Mouse (Mus musculus): ENCODE measurements at regions not wholly inside any gene's neighbourhood (a gene's known extent, or its start where the extent isn't known, plus 50 kb on each side); places are given as distances from the start of the nearest gene placed in this dataset.

DNA sequence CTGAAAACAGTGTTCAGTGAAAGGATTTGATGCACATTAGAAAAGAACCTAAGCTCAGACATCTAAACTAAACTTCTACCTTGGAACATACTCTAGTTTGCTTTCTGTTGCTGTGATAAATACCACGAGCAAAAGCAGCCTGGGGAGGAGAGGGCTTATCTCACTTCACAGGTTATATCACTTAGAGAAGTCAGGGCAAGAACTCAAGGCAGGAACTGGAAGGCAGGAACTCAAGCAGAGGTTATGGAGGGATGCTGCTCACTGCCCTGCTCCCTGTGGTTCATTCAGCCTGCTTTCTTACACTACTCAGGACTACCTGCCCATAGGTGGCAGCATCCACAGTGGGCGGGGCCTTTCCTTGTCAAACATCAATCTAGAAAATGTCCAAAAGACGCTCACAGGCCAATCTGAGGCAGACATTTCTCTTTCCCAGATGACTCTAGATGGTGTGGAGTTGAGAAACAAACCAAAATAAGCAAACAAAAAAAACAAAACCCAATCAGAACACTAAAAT, 101.5 kb downstream of the Hes1 start:
- no peak overlapping the region for H3K4me3 ChIP-seq
- no peak for ATAC-seq (ENCODE audit: insufficient number of reproducible peaks, low FRiP score, low TSS enrichment, low read depth)
- peaks cover 9% of the 10 kb centered on the region for H3K4me1 ChIP-seq
- no peaks in the 10 kb centered on the region for H3K36me3 ChIP-seq
- H3K27ac ChIP-seq: no peak overlapping the region
- H3K9ac ChIP-seq: no peak overlapping the region
- H3K27me3 ChIP-seq: no peaks in the 10 kb centered on the region
- H3K9me3 ChIP-seq: no peaks in the 10 kb centered on the region
- 75% methylated on average over 3 of the region's 3 CpGs for WGBS
- no peak overlapping the region for H3K4me2 ChIP-seq

DNA sequence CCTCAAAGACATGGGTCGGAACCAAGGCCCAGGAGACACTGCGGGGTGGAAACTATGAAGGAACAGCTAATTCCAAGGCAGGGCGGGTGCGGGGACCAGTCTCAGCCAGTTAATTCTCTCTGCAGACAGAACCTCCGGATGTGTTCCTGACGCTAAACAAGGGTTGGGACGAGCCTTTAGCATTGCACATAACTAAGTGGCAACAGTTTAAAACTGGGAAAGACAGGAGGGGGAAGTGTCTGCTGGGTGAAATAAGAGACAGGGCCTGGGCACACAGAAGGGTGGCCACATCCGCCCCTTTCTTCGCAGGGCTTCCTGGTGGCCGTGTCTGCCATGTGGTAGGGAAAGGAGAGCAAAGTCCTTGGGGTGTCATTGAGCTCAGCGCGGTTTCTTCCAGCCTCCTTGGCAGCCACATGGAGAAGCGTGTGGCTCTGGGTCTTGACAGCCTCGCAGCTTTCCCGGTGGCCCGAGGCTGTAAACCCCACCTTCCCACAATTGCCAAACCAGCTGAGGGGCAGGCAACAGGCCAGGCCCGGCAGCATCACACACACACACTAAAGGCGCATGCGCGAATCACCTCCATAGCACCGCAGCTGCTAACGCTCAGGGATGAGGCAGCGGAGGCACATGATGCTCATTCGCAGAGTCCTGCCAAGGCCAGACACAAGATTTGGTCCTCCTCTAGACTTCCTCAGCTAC, 95.8 kb downstream of the Cpn2 start:
- no peaks in the 10 kb centered on the region for H3K9me3 ChIP-seq
- 21% methylated on average over 24 of the region's 24 CpGs for WGBS
- ATAC-seq (ENCODE audit: insufficient number of reproducible peaks, low FRiP score, low TSS enrichment, low read depth): peak; percentile 75
- no peaks in the 10 kb centered on the region for H3K36me3 ChIP-seq
- H3K4me1 ChIP-seq: peaks cover 49% of the 10 kb centered on the region
- H3K4me3 ChIP-seq: no peak overlapping the region
- H3K4me2 ChIP-seq: peak overlapping the region; percentile 34
- H3K27me3 ChIP-seq: no peaks in the 10 kb centered on the region
- H3K27ac ChIP-seq: peak overlapping the region; percentile 86
- no peak overlapping the region for H3K9ac ChIP-seq

DNA sequence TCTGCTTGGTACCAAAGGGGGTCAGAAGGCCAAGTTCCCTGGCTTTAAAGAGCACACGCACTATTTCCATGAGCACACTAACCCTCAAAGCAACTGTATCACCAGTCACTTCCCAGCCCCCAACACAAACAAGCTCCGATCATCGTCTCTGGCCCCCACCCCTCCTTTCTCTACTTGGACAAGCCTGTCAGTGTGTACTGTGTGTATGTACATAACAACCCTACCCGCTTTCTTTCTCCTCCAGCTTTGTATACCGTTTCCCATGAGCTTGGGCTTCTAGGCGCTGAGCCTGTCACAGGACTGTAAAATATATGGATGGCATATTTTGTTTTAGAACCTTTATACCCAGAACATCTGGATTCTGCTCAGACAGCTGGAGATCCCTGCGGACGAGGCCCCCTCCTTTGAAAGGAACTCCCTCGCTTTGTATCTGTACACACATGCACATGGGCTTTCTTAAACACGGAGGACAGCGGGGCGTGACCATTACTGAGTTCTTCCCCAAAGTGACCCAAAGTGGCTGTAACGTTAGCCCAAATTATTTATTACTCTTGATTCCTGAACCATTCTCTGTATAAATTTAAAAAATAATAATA, 95.1 kb downstream of the Cpn2 start:
- WGBS: 22% methylated on average over 13 of the region's 13 CpGs
- no peak overlapping the region for H3K9ac ChIP-seq
- no peak for ATAC-seq (ENCODE audit: insufficient number of reproducible peaks, low FRiP score, low TSS enrichment, low read depth)
- peak overlapping the region; percentile 34 for H3K4me2 ChIP-seq
- peak overlapping the region; percentile 86 for H3K27ac ChIP-seq
- no peaks in the 10 kb centered on the region for H3K36me3 ChIP-seq
- no peaks in the 10 kb centered on the region for H3K9me3 ChIP-seq
- H3K27me3 ChIP-seq: no peaks in the 10 kb centered on the region
- H3K4me1 ChIP-seq: peaks cover 49% of the 10 kb centered on the region
- no peak overlapping the region for H3K4me3 ChIP-seq

DNA sequence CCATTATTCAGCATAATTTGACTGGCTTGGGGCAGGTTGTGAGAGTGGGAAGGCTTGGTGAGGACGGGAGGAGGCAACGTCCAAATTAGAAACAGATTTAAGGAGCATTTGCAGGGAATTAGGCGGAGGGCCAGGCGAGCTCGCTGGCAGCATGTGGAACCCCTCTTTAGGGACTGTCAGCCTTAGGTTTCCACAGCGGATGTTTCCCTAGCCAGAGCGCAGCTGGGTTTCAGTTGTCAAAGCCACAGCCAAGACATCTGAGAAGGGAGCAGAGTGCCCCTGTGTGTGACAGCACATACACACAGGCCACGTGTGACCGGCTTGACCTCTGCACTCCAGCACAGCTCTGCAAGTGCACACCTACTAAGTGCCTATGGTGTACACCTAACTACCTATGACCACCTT, 94.5 kb downstream of the Cpn2 start:
- Histone ChIP-seq H3K4me1 (peaks cover 49% of the 10 kb centered on the region), H3K9me3 (no peaks in the 10 kb centered on the region), H3K9ac (no peak overlapping the region), H3K4me3 (no peak overlapping the region), H3K27me3 (no peaks in the 10 kb centered on the region), H3K36me3 (no peaks in the 10 kb centered on the region), H3K27ac (peak overlapping the region; percentile 86), H3K4me2 (0 out of 2 replicates have a peak overlapping the region, but pooled peaks have one; percentile 34)
- ATAC-seq (ENCODE audit: insufficient number of reproducible peaks, low FRiP score, low TSS enrichment, low read depth): peak; percentile 42
- 17% methylated on average over 9 of the region's 9 CpGs for WGBS

DNA sequence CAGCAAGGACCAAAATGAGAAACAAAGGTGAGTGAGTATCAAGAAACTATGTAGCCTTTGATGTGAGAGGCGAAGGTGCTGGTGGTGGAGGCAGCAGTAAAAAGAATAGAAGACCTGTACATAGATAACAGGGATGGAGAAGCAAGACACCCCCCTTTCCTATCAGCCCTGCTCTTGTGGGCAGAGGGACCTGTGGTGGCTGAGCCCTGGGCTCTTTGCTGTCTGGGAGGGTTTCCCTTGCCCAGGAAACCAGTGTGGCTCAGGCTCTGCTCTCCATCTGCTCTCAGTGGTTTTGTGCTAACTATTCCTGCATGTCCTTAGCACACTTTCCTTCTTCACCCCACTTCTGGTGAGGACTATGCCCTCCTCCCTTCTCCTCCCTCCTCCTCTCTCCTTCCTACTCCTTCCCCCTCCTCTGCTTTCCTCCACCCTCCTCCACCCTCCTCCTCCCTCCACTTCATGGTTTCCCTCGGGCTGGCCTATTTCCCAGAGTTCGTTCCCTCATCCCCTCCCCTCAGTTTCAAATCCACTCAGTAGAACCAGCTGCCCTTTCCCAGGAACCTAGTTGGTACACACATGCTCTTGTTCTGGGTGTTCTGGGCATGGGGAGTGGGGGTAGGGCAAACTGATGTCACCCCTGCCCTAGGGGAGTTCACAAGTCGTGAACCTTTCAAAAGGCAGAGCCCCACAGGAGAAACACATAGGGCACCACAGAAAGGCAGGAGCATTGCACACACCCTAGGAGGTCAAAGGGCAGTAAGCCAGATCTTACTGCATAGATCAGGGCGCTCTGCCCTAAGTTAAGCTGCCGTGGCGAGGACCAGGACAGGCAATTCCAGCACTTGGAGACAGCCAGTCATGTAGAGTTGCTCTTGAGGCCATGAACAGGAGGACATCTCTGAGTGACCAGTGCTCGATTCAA, 93.1 kb downstream of the Cpn2 start:
- peaks cover 57% of the 10 kb centered on the region for H3K4me1 ChIP-seq
- H3K4me2 ChIP-seq: no peak overlapping the region
- 0 out of 2 replicates have a peak, but pooled peaks have one; percentile 35 for ATAC-seq (ENCODE audit: insufficient number of reproducible peaks, low FRiP score, low TSS enrichment, low read depth)
- H3K27me3 ChIP-seq: no peaks in the 10 kb centered on the region
- no peak overlapping the region for H3K9ac ChIP-seq
- peak overlapping the region; percentile 47 for H3K27ac ChIP-seq
- no peaks in the 10 kb centered on the region for H3K36me3 ChIP-seq
- no peaks in the 10 kb centered on the region for H3K9me3 ChIP-seq
- H3K4me3 ChIP-seq: no peak overlapping the region
- 45% methylated on average over 8 of the region's 8 CpGs for WGBS

DNA sequence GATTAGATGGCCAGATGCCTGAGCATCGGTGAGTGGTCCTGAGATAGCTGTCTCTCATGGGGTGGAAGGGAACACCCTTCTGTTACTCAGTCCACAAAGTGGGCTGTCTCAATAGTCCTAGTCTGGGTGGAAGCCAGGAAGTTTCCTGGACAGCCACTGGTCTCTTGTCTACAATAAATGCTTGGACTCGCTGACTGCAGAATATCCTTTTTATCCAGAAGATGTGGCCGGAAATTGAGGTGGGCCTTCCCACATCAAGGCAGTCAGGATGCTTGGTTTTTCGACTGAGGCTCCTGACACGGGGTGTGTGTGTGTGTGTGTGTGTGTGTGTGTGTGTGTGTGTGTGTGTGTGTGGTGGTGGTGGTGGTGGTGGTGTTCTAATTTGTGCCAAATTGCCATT, 91.0 kb downstream of the Cpn2 start:
- H3K4me1 ChIP-seq: peaks cover 49% of the 10 kb centered on the region
- ATAC-seq (ENCODE audit: insufficient number of reproducible peaks, low FRiP score, low TSS enrichment, low read depth): no peak
- H3K9ac ChIP-seq: no peak overlapping the region
- no peak overlapping the region for H3K4me3 ChIP-seq
- WGBS: 67% methylated on average over 5 of the region's 5 CpGs
- no peak overlapping the region for H3K27ac ChIP-seq
- H3K9me3 ChIP-seq: no peaks in the 10 kb centered on the region
- H3K36me3 ChIP-seq: no peaks in the 10 kb centered on the region
- H3K4me2 ChIP-seq: no peak overlapping the region
- 0 out of 2 replicates have a peak, but pooled peaks cover 2% of the 10 kb centered on the region for H3K27me3 ChIP-seq

DNA sequence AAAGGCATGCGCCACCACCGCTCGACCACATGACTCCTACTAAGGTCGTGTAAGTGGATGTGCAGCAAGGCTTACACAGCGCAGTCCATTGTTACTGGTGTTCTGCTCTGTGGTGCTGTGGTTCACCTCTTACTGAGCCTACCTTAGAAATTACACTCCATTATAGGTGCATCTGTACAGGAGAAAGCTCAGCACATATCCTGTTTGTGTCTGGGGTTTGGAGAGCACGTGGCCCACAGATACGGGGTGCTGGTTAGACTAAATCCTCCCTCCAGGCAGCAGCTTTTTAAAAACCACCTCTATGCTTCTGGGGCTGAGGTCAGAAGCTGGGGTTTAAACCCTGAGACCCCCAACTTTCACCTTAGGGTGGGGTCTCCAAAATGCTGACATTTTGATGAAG, 89.5 kb downstream of the Cpn2 start:
- Histone ChIP-seq H3K36me3 (no peaks in the 10 kb centered on the region), H3K27ac (no peak overlapping the region), H3K27me3 (0 out of 2 replicates have a peak, but pooled peaks cover 2% of the 10 kb centered on the region), H3K9ac (no peak overlapping the region), H3K9me3 (no peaks in the 10 kb centered on the region), H3K4me1 (peaks cover 34% of the 10 kb centered on the region), H3K4me3 (no peak overlapping the region), H3K4me2 (no peak overlapping the region)
- no peak for ATAC-seq (ENCODE audit: insufficient number of reproducible peaks, low FRiP score, low TSS enrichment, low read depth)
- WGBS: 75% methylated on average over 7 of the region's 7 CpGs

DNA sequence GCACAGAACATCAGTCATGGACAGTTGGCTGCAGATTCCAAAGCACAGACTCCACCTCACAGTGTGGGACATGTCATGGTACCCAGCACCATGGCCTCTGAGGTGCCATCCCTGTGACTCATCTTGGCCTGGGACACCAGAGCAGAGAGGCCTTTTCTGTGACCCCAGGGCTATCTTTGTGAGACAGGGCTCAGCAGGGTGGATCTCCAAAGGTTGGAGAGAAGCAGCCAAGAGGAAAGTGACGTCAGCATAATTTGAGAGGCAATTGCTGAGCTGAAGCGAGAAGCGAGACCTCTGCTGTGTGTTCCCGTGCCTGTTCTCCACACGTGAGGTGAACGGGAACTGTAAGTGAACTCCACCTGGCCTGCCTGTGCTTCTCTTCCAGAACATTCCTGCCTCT, 88.7 kb downstream of the Cpn2 start:
- Histone ChIP-seq H3K4me2 (no peak overlapping the region), H3K9me3 (no peaks in the 10 kb centered on the region), H3K36me3 (no peaks in the 10 kb centered on the region), H3K27ac (peak overlapping the region; percentile 38; the same call in 1 of the 2 replicates), H3K4me1 (peaks cover 26% of the 10 kb centered on the region), H3K4me3 (no peak overlapping the region), H3K9ac (no peak overlapping the region), H3K27me3 (0 out of 2 replicates have a peak, but pooled peaks cover 2% of the 10 kb centered on the region)
- WGBS: 37% methylated on average over 6 of the region's 6 CpGs
- no peak for ATAC-seq (ENCODE audit: insufficient number of reproducible peaks, low FRiP score, low TSS enrichment, low read depth)

DNA sequence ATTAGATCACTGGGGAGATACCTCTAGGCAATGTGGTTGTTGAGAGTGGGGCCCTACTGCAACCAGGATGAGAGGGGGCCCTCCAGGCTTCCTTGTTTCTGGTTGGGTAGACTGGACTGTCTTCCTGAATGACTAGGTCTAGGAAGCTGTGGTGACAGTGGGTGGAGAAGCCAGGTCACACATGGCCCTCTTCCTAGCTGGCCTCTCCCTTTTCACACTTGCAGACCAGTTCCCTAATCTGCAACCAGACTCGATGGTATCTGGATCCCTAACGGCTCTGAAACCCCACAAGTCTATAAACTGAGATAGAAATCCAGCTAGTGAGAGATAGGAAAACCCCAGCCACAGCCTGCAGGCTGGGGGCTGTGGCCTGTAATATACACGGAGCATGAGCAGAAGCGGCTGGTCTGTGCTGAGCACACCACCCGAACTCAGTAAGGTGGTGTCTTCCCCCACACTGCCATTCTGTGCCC, 87.8 kb downstream of the Cpn2 start:
- no peak for ATAC-seq (ENCODE audit: insufficient number of reproducible peaks, low FRiP score, low TSS enrichment, low read depth)

DNA sequence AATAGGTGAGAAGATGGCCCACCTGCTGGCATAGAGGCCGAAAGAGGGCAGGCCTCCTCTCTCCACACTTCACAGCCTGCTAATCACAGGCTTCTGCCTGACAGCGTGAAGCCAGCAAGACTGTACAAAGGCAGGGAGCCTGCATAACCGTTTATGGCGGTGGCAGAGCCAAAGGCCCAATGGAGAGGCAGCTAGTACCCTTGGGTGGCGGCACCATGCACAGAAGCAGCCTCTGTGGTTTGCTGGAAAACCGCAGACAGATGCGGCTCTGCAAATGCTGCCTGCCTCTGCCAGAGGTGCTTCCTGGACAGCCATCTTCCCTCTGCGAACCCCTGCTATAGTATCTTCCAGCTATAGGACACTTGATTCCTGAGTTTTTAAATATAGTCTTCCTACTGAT, 86.2 kb downstream of the Cpn2 start:
- 70% methylated on average over 8 of the region's 8 CpGs for WGBS
- H3K4me3 ChIP-seq: no peak overlapping the region
- no peak overlapping the region for H3K27ac ChIP-seq
- peaks cover 34% of the 10 kb centered on the region for H3K4me1 ChIP-seq
- no peaks in the 10 kb centered on the region for H3K36me3 ChIP-seq
- H3K9ac ChIP-seq: no peak overlapping the region
- H3K9me3 ChIP-seq: no peaks in the 10 kb centered on the region
- H3K4me2 ChIP-seq: no peak overlapping the region
- no peak for ATAC-seq (ENCODE audit: insufficient number of reproducible peaks, low FRiP score, low TSS enrichment, low read depth)
- 0 out of 2 replicates have a peak, but pooled peaks cover 2% of the 10 kb centered on the region for H3K27me3 ChIP-seq

More for the DNA sequence above, 87.8 kb downstream of the Cpn2 start:
- WGBS: 63% methylated on average over 5 of the region's 5 CpGs
- no peaks in the 10 kb centered on the region for H3K36me3 ChIP-seq
- no peak overlapping the region for H3K4me3 ChIP-seq
- no peak overlapping the region for H3K4me2 ChIP-seq
- H3K4me1 ChIP-seq: peaks cover 22% of the 10 kb centered on the region
- H3K9me3 ChIP-seq: no peaks in the 10 kb centered on the region
- no peak overlapping the region for H3K9ac ChIP-seq
- 0 out of 2 replicates have a peak, but pooled peaks cover 2% of the 10 kb centered on the region for H3K27me3 ChIP-seq
- H3K27ac ChIP-seq: no peak overlapping the region

DNA sequence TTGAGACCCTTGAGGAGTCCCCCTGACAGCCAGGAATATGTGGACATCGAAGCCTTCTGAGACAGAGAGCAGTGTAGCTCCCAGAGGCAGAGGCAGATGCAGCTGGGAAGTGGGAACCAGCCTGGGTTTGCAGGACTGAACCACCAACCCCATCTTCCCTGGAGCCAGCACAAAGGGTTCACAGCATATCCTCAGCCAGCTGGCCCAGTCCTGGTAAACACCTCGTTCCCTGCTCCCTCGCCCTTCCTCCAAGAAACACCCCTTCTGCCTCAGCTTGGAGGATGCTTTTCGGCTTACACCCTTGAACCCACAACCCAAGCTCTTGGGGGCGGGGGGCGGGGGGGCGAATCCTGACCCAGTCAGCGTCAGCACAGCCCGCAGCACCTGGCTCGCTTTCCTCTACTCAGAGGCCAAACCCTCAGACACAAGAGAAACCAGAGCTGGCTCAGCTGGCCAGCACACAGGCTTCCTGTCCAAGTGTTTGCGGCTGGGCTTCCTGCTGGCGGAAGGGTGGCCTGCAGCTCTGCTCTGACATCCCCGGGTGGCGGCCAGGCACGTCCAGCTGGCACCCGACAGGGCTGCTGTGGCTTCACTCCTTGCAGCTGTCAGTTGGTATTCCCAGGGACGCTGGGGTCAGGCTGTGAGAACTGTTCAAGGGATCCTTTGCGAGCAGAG, 82.6 kb downstream of the Cpn2 start:
- WGBS: 17% methylated on average over 18 of the region's 18 CpGs
- Histone ChIP-seq H3K4me3 (no peak overlapping the region), H3K4me1 (peaks cover 57% of the 10 kb centered on the region), H3K9ac (no peak overlapping the region), H3K27ac (peak overlapping the region; percentile 81), H3K27me3 (0 out of 2 replicates have a peak, but pooled peaks cover 2% of the 10 kb centered on the region), H3K9me3 (no peaks in the 10 kb centered on the region), H3K36me3 (no peaks in the 10 kb centered on the region), H3K4me2 (peak overlapping the region; percentile 23)
- peak; percentile 76 for ATAC-seq (ENCODE audit: insufficient number of reproducible peaks, low FRiP score, low TSS enrichment, low read depth)
